Mouse (Mus musculus) T-cell, adult 66 days (primary cell): ENCODE results near the gene Xpc. TPM values are rescaled to one million over a fixed set of nuclear protein-coding genes. Genes with fewer than 3 reads are reported as not detected.

Source experiments
- total RNA-seq, 2 experiments: library from RNA; stranded (reverse); gene quantifications; 3 replicates in 1 of 2; 4 replicates in 1 of 2; pipeline ENCODE4 v1.2.4; 2023

Xpc gene
- total RNA-seq, result 10 to 100 TPM; 25.7 to 27.6 TPM

DNA sequence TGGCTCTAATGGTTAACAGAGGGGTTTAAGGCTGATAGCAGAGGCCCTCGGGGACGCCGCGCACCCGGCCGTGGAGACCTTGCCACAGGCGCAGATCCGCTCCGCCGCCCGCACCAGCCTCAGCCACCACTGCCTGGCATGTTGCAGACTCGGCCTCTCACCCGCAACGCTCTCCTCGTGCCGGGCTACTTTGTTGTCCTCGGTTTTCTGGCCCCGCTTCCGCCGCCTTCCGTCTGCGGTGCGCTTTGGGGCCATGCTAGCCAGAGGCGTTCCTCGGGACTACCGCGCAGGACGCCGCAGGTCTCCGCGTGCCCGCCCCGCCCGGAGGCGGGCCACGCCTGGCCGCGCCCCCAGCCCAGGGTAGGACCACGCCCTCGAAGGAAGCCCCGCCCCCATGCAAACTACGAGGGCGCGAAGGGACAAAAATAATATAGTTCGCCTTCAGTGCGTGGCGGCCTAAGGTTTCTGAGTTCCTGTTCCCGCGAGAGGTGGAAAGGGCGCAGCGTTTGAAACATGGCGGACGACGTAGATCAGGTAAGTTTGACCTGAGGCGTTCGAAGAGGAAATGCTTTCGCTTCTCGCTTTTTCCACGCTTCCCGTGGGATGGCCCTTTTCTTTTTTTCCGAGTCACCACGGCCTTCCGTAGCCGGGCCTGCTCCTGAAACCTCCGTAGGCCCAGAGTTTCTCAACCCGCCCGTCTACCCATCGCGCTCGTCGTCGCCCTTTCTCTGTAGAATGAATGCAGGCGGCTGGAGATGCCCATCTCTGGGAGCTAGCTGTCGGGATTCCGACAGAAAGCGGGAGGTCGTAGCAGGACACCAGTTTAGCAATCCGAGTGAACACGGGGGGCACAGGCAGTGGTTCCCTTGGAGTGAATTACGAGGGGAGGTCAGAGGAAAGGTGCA, at the start of gene Xpc, which contains the start of gene Lsm3:
Xpc (minus strand) TSS at position 344 of the 905 bp plus-strand sequence.
Lsm3 (plus strand) TSS at position 384 of the 905 bp plus-strand sequence.

DNA sequence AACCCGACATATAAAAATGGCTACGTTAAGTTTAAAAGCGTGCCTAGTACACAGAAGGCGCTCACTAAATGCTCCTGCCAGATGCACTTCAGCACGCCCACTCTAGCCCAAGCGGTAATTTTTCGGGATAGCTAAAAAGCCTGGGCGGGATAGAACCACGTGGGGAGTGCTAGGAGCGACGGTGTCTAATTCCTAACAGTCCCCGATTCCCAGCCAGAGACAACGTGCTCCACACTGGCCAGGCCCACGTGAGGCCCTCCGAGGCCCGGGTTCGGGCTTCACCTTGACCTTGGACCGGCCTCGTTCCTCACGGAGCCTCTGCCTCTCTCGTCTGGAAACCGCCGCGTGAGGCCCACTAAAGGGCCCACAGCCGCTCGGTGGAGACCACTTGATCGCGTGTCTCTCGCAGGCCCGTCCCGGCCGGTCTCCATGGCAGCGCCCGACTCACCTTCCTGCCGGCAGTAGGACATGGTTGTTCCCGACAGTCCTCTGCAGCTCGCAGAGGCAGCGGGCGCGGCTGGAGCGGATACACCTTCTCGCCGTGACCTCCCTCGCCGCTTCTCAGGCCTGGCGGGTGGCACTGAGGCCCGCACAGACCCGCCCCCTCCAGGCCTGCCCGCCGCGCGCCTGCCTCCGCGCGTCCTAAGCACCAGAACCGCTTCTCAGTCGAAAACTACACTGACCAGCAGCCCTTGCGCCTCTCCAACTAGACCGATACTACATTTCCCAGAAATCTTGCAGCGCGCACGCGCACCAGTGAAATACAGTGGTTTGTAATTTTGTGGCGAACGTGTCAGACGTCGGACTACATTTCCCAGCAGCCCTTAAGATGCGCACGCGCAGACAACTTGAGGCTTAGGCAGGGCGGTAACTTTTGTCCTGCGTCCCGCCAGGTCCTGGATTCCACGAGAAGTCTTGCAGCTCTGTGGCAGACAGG, 42.6 kb downstream of the Xpc start, which contains the start of the genes Chchd4 and Tmem43:
Chchd4 (minus strand) TSS at position 679 of the 937 bp plus-strand sequence.
Tmem43 (plus strand) TSS at position 836 of the 937 bp plus-strand sequence.

Other genes starting within 250 kb of the Xpc start
- not detected for gene Wnt7a, start 104.5 kb downstream of the Xpc start, total RNA-seq
- 1 to 10 TPM; 7.1 to 7.6 TPM for gene Chchd4, start 42.3 kb downstream of the Xpc start, total RNA-seq
- gene Tmem43, start 42.2 kb downstream of the Xpc start, total RNA-seq, result 10 to 100 TPM; 45.5 to 51.3 TPM
- 10 to 100 TPM; 72.4 to 80.1 TPM for gene Lsm3, start within 50 bp of the Xpc start, total RNA-seq
- gene Slc6a6, start 168.2 kb upstream of the Xpc start, total RNA-seq, result 100 to 1,000 TPM; 113 to 115 TPM